ENCODE assay signal across 7 mouse cellular contexts in the genomic region with DNA sequence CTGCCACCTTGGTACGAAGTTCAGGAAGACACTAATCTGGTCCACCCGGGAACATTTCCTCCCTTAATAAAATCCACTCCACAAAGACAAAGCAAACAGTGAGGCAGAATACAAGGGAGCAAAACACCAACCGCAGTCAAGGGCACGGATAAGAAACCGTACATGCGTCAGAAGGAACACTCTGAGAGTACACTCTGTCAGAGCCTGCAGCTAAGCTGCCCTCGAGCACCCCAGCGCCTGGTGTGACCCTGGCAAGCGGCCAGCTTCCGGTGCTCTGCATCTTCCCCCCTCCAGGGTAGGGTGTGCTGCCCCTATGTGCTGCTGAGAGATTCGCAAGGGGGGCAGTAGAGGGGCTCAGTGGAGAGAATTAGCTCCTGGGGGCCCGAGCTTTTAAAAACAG. TPM values are rescaled to one million over a fixed set of nuclear protein-coding genes. Genes with fewer than 3 reads are reported as not detected.
DNase-seq lines count a peak whose midpoint lies in the region; ATAC-seq and TF ChIP-seq lines count a peak whose summit lies in the region.

No protein-coding gene starts in this region.

- H3K9me3 ChIP-seq in liver, embryonic 11.5 days (ENCODE audit: control insufficient read depth, low read length), result no peaks in the 10 kb centered on the region
- H3K9me3 ChIP-seq in limb, embryonic 15.5 days, result no peaks in the 10 kb centered on the region

- ATAC-seq in liver, embryonic 11.5 days (replicated peaks; ENCODE audit: low FRiP score), result no peak
- peak; percentile 97 for ATAC-seq in common myeloid progenitor, adult 5-6 weeks (replicated peaks; ENCODE audit: low read depth, poor library complexity, severe bottlenecking)
- ATAC-seq in limb, embryonic 15.5 days (ENCODE audit: insufficient number of reproducible peaks, low FRiP score, low TSS enrichment, low read depth), result no peak

- H3K79me2 ChIP-seq in liver, adult 2 months (ENCODE audit: control insufficient read depth, insufficient read depth, low read length), result no peaks in the 10 kb centered on the region; the same call in 1 of the 2 replicates

- no peak for TF ChIP-seq CTCF in liver, adult 2 months (IDR thresholded peaks at IDR 0.05; ENCODE audit: low read depth, low read length)

- H3K27me3 ChIP-seq in liver, adult 2 months (ENCODE audit: control insufficient read depth, insufficient read depth, low read length), result no peaks in the 10 kb centered on the region
- no peaks in the 10 kb centered on the region for H3K27me3 ChIP-seq in liver, embryonic 11.5 days (replicated peaks; ENCODE audit: control insufficient read depth, insufficient read depth, low read length)
- H3K27me3 ChIP-seq in limb, embryonic 15.5 days, result no peaks in the 10 kb centered on the region

- intact Hi-C loops in heart, postnatal 25 days (cut with DNase I), result no loop called here

- H3K4me1 ChIP-seq in liver, adult 2 months (ENCODE audit: control insufficient read depth, insufficient read depth, low read length), result peaks cover 3% of the 10 kb centered on the region
- H3K4me1 ChIP-seq in liver, embryonic 11.5 days (replicated peaks; ENCODE audit: control insufficient read depth, insufficient read depth, low read length), result no peaks in the 10 kb centered on the region
- peaks cover 10% of the 10 kb centered on the region for H3K4me1 ChIP-seq in limb, embryonic 15.5 days

- no peak overlapping the region for H3K4me2 ChIP-seq in liver, embryonic 11.5 days
- H3K4me2 ChIP-seq in limb, embryonic 15.5 days, result no peak overlapping the region

- H3K27ac ChIP-seq in liver, adult 2 months (replicated peaks; ENCODE audit: insufficient read depth, low read depth, low read length), result peak overlapping the region; percentile 45
- H3K27ac ChIP-seq in liver, embryonic 11.5 days (ENCODE audit: low read depth, low read length), result no peak overlapping the region
- H3K27ac ChIP-seq in limb, embryonic 15.5 days, result peak overlapping the region; percentile 58

- H3K4me3 ChIP-seq in liver, adult 2 months (ENCODE audit: insufficient read depth, low read depth, low read length), result no peak overlapping the region
- no peak overlapping the region for H3K4me3 ChIP-seq in liver, embryonic 11.5 days (ENCODE audit: low read depth, low read length)
- no peak overlapping the region for H3K4me3 ChIP-seq in limb, embryonic 15.5 days

- no peaks in the 10 kb centered on the region for H3K36me3 ChIP-seq in liver, adult 2 months (ENCODE audit: control insufficient read depth, insufficient read depth, low read length)
- no peaks in the 10 kb centered on the region for H3K36me3 ChIP-seq in liver, embryonic 11.5 days (ENCODE audit: control insufficient read depth, insufficient read depth, low read length)
- H3K36me3 ChIP-seq in limb, embryonic 15.5 days, result no peaks in the 10 kb centered on the region

- WGBS in liver, adult 2 months, result 44% methylated on average over 12 of the region's 12 CpGs
- WGBS in liver, embryonic 11.5 days, result 51% methylated on average over 12 of the region's 12 CpGs
- WGBS in limb, embryonic 15.5 days, result 6% methylated on average over 12 of the region's 12 CpGs

- DNase-seq in liver, adult 2 months (ENCODE audit: extremely low read depth, low read depth, low spot score), result no peak
- no peak for DNase-seq in liver, embryonic 11.5 days (ENCODE audit: low spot score)
- peak; percentile 32 for DNase-seq in heart, postnatal 25 days (ENCODE audit: low spot score)
- peak; percentile 32 for DNase-seq in ovary, postnatal 14 days (ENCODE audit: low spot score)
- no peak for DNase-seq in frontal cortex, adult 2 months (ENCODE audit: extremely low spot score in 1 of 2, low spot score in 1 of 2)

- H3K9ac ChIP-seq in liver, adult 2 months (ENCODE audit: low read depth, low read length), result 0 out of 2 replicates have a peak overlapping the region, but pooled peaks have one; percentile 18
- H3K9ac ChIP-seq in liver, embryonic 11.5 days (ENCODE audit: low read depth, low read length), result no peak overlapping the region
- H3K9ac ChIP-seq in limb, embryonic 15.5 days, result no peak overlapping the region

- no peak for TF ChIP-seq POLR2A in liver, adult 2 months (IDR thresholded peaks at IDR 0.05; ENCODE audit: extremely low read depth, insufficient read depth, low read length)

RNA-seq across cellular contexts. Expression of a gene that starts 50.2 kb away (rescaled TPM):
- total RNA-seq in liver, adult 2 months (2014; rRNA removed), result 300 and 318 TPM in 2 replicates
- polyA plus RNA-seq in liver, adult 2 months (2012; rRNA removed), result 65.9 and 68.8 TPM in 2 replicates
- polyA plus RNA-seq in liver, embryonic 11.5 days (2014; fragmentation: Nextera tagmentation; extraction: Ambion mirVana), result 694 and 768 TPM in 2 replicates
- total RNA-seq in common myeloid progenitor, adult 5-6 weeks (2017), result 610 and 623 TPM in 2 replicates
- 100 to 1,000 TPM; 552 to 590 TPM for total RNA-seq in heart, postnatal 25 days (2021)
- 393 and 551 TPM in 2 replicates for polyA plus RNA-seq in limb, embryonic 15.5 days (2015; fragmentation: Nextera tagmentation; extraction: Ambion mirVana)
- polyA plus RNA-seq in frontal cortex, adult 2 months (2012; rRNA removed), result 751 and 916 TPM in 2 replicates

Comparison
In these comparisons a context has a peak if more than half of its experiments do, and no peak if none do; other contexts are left out.
1. DNase-seq: peak in heart, postnatal 25 days (single experiment) and ovary, postnatal 14 days (single experiment); none in liver, adult 2 months (single experiment), liver, embryonic 11.5 days (single experiment) and frontal cortex, adult 2 months (0 of 2).